Comparison of ENCODE assay signal across 11 mouse cellular contexts in the genomic region with DNA sequence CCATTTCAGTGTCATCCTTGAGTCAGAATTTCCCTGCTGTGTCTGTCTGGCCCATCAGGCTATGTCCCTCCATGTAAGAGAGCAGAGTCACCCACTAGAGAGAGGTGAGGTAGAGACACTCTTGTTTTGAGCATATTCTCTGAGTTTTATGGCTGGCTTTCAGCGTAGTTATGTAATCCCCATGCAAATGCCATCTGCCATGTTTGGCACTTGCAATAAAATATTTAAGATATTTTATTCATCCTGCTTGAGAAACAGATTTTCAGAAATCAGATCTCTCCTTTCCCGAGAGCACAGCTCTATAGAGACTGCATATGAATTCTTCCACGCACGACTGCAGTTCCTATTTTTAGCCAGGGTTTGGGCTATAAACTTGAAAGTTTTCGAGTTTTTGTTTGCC.
DNase-seq lines count a peak whose midpoint lies in the region; ATAC-seq and TF ChIP-seq lines count a peak whose summit lies in the region.
"Had no signal": no experiment of that assay in that cellular context is flagged by ENCODE, and none has a peak within 500 bp of the region (broad histone marks: within the 10 kb centered on the region; RNA-seq: fewer than 3 reads in every experiment).

No protein-coding gene starts in this region.

- H3K27ac ChIP-seq in embryonic facial prominence, embryonic 13.5 days: peak overlapping the region; percentile 33; the same call in 1 of the 2 replicates
- no peak overlapping the region for H3K27ac ChIP-seq in embryonic facial prominence, embryonic 10.5 days (replicated peaks)
- peak overlapping the region; percentile 83 for H3K27ac ChIP-seq in layer of hippocampus, adult 2 months
- H3K27ac ChIP-seq: forebrain, embryonic 12.5 days had no signal

- 0 out of 2 replicates have a peak, but pooled peaks cover 2% of the 10 kb centered on the region for H3K4me1 ChIP-seq in embryonic facial prominence, embryonic 13.5 days
- no peaks in the 10 kb centered on the region for H3K4me1 ChIP-seq in embryonic facial prominence, embryonic 10.5 days
- H3K4me1 ChIP-seq: forebrain, embryonic 12.5 days had no signal

- 0 out of 2 replicates have a peak, but pooled peaks have one; percentile 7 for TF ChIP-seq CTCF in layer of hippocampus, adult 2 months (conservative IDR thresholded peaks at IDR 0.05)

- no peak overlapping the region for H3K4me2 ChIP-seq in embryonic facial prominence, embryonic 13.5 days
- H3K4me2 ChIP-seq: forebrain, embryonic 12.5 days had no signal

- DNase-seq in embryonic facial prominence, embryonic 10.5 days (ENCODE audit: low spot score): no peak
- DNase-seq in cerebellum, adult 8-10 months: peak; percentile 23
- DNase-seq in layer of hippocampus, adult 2 months (ENCODE audit: low spot score in 2 of 2): peak; percentile 65 to 75
- peak; percentile 47 to 89 for DNase-seq in left cerebral cortex, postnatal 25 days (ENCODE audit: low spot score in 2 of 2)
- DNase-seq in urinary bladder, adult 18-20 months (ENCODE audit: low spot score in 2 of 2): no peak
- DNase-seq in ovary, postnatal 36 days (ENCODE audit: low spot score): no peak
- DNase-seq in T-cell, adult 2 months (ENCODE audit: low spot score): no peak
- DNase-seq: heart, postnatal 10 days; liver, postnatal 0 days had no signal

- no peak for ATAC-seq in embryonic facial prominence, embryonic 13.5 days (ENCODE audit: insufficient number of reproducible peaks, insufficient read depth, low FRiP score, low TSS enrichment, low read depth)
- ATAC-seq: liver, postnatal 0 days had no signal

- no peaks in the 10 kb centered on the region for H3K36me3 ChIP-seq in embryonic facial prominence, embryonic 13.5 days
- no peaks in the 10 kb centered on the region for H3K36me3 ChIP-seq in embryonic facial prominence, embryonic 10.5 days (replicated peaks)
- H3K36me3 ChIP-seq: forebrain, embryonic 12.5 days had no signal

- no peaks in the 10 kb centered on the region for H3K27me3 ChIP-seq in embryonic facial prominence, embryonic 13.5 days
- no peaks in the 10 kb centered on the region for H3K27me3 ChIP-seq in embryonic facial prominence, embryonic 10.5 days (replicated peaks; ENCODE audit: low read depth, poor library complexity, severe bottlenecking)
- H3K27me3 ChIP-seq: forebrain, embryonic 12.5 days had no signal

- intact Hi-C loops in left cerebral cortex, postnatal 25 days (cut with DNase I): loop anchor here (10.0 kb wide), 1 partner anchor 608 kb away; no protein-coding TSS in a partner anchor

- H3K9ac ChIP-seq in embryonic facial prominence, embryonic 13.5 days: no peak overlapping the region
- H3K9ac ChIP-seq: forebrain, embryonic 12.5 days; liver, postnatal 0 days had no signal

- no peaks in the 10 kb centered on the region for H3K9me3 ChIP-seq in embryonic facial prominence, embryonic 13.5 days
- H3K9me3 ChIP-seq in embryonic facial prominence, embryonic 10.5 days: no peaks in the 10 kb centered on the region
- H3K9me3 ChIP-seq: forebrain, embryonic 12.5 days had no signal

- 47% methylated on average over 5 of the region's 5 CpGs for WGBS in embryonic facial prominence, embryonic 13.5 days
- 85% methylated on average over 5 of the region's 5 CpGs for WGBS in embryonic facial prominence, embryonic 10.5 days

- no peak overlapping the region for H3K4me3 ChIP-seq in embryonic facial prominence, embryonic 13.5 days
- H3K4me3 ChIP-seq in embryonic facial prominence, embryonic 10.5 days: no peak overlapping the region
- H3K4me3 ChIP-seq in layer of hippocampus, adult 2 months: no peak overlapping the region
- H3K4me3 ChIP-seq: forebrain, embryonic 12.5 days had no signal

Comparison
In these comparisons a context has a peak if more than half of its experiments do, and no peak if none do; other contexts are left out.
1. DNase-seq: peak in cerebellum, adult 8-10 months (single experiment), layer of hippocampus, adult 2 months (2 of 2) and left cerebral cortex, postnatal 25 days (2 of 2); none in embryonic facial prominence, embryonic 10.5 days (single experiment), urinary bladder, adult 18-20 months (0 of 2), ovary, postnatal 36 days (single experiment) and T-cell, adult 2 months (single experiment).